Mouse (Mus musculus) CD8-positive naive resting alpha-beta T cell, adult 2 months (primary cell): Measurements from ENCODE around the gene Ric8b.
A peak's percentile ranks its signal among the peaks of the same experiment; 100 is the strongest.

Source experiments
- DNase-seq, 2 experiments: peaks; one replicate each; pipeline ENCODE4 v3.0.0; 2022; ENCODE audit warnings: low read depth in 2 of 2, low spot score in 2 of 2

Ric8b gene

DNA sequence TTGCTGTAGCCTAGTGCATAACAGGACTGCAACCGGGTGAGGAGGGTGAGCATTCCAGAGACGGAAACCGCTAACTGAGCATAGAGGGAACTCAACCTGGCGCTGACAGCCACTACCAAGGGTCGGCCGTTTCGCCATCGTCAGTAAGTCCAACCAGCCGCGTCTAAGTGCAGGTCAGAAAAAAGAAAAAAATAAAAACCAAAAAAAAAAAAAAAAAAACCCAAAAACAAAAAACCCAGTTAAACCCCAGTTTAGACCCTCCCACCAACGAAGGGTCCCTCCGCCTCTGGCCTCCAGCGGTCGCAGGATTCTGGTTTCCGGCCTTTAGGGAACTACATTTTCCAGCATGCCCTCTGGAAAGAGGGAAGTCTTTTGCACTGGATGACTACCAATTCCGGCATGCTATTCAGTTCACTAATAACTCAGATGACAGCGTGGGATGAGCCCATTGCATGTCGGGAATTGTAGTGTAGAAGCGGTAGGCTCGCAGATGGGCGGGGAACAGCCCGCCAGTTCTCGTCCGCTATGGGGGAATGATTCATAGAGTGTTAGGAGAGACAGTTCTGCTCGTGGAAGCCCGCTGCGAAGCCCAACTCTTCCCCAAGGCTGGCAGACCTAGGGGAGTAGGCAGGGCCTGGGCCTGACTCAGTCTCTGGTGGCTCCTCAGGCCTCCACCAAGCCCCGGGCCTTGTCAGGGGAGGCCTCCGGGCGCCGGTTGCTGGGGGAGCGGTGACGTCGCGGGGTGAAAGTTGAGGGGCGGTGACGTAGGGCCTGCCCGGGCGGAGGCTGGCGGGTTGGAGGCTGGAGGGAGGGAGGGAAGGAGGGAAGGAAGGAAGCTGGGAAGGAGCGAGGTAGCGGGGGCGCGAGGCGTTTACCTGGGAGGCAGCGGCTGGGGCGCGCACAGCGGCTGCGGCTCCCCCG, at the start of gene Ric8b:
Gene Ric8b (plus strand): TSS at position 807 of the 921 bp plus-strand sequence.
- peak; percentile 89 to 95 for DNase-seq

DNA sequence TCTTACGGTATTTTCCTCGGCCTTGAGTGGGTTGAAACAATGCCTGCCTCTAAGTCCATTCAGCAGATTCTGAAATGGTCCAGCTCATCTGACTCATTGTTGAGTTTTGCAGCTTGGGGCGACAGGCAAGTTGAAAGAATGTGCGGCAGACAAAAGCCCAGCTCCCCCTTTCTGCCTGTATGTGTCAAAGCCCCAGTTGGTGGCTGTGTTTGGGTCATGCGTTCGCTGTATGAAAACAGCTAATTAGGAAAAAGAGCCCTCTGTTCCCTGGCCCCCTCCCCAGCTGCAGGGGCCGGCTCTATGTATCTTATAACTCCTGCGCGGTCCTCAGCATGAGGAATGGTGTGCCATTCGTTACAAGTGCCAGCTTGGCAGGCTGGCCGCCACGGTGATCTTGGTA, 46.1 kb upstream of the Ric8b start:
- no peak for DNase-seq

DNA sequence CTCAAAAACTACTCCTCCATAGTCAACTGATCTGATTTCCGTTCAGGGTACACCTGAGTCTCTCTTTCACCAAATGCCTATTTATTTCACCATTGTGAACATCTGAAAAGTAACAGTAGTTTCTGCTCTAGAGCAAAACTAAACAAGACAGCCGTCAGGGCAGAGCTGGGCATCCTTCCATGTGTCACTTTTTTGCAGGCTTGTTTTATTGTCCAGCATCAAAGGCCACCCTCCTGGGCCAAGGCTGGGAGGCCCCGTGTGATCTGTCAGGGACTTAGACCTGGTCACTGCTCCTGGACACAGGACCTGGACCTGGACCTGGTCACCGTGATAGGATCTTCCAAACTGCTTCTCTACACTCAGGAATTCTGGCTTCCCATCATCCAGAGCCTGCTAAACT, 45.5 kb upstream of the Ric8b start:
- DNase-seq: no peak

DNA sequence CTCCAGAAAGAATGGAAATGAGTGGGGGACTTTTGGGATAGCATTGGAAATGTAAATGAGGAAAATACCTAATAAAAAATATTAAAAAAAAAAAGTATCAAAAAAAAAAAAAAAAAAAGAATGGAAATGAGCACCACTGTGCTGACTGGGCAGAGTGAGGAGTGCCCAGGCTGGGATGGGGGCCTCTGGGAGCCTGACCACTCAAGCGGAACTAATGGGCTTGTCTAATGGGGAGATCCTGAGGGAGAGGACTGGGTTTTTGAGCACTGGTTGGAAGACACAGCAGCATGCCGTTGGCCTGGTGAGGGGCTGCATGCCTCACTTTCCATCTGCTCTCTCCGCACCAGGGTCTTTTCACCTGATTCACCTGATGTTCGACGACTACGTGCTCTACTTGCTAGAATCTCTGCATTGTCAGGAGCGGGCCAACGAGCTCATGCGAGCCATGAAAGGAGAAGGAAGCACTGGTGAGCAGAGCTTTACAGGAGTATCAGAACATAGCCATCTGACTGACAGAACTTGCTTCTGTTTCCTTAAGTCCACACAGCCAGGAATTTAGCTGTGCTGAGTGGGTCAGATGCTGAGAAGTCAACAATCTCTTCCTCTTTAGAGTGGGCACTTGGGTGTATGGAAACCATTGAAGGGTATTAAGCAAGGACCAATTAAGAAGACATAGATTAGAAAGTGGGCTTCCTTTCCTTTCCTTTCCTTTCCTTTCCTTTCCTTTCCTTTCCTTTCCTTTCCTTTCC, 37.4 kb upstream of the Ric8b start:
- no peak for DNase-seq

DNA sequence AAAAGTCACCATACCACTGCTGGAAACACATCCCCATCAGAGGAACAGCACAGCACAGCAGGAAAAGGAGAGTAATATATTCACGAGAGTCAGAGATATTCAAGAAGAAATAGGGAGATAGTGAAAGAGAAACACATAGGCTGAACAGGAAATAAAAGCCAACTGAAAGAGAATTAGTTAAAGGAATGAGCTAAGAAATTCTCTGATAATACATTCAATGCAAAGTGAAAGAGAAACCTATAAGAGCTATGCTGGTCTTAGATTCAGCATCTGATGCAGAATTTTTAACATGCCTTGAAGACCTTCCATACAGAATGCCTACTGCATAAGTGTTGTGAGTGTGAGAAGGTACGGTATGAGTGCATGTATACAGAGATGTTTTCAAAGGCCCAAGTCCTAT, 34.9 kb upstream of the Ric8b start:
- no peak for DNase-seq

DNA sequence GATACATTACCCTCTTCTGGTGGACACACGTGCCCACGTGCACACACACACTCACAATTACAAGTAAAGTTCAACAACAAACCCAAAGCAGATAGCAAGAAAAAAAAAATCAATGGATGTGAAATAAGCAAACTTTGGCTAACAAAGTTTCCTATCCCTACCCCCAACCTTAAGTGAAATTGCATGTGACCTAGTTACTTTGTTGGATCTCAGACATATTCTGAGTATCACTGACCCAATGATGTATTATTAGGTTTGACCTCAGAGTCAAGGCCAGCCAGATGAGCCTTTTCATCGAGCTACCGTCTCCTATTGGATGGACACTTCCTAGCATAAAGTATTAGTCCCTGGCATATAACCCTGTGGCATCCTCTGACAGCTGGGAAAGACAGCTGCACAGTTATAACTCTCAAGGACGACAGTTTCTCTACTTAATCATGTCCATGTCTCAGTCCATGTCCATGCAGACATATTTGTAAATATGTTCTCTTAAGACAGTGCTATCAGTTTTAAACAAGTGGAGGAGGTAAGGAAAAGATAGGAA, 32.0 kb upstream of the Ric8b start:
- DNase-seq: no peak

- DNase-seq: no peak
These were observed 31.2 kb upstream of the Ric8b start for GRCm38 (mm10) chr10:84886221-84886627.

- no peak for DNase-seq
These were observed 30.6 kb upstream of the Ric8b start for GRCm38 (mm10) chr10:84886785-84887184.

DNA sequence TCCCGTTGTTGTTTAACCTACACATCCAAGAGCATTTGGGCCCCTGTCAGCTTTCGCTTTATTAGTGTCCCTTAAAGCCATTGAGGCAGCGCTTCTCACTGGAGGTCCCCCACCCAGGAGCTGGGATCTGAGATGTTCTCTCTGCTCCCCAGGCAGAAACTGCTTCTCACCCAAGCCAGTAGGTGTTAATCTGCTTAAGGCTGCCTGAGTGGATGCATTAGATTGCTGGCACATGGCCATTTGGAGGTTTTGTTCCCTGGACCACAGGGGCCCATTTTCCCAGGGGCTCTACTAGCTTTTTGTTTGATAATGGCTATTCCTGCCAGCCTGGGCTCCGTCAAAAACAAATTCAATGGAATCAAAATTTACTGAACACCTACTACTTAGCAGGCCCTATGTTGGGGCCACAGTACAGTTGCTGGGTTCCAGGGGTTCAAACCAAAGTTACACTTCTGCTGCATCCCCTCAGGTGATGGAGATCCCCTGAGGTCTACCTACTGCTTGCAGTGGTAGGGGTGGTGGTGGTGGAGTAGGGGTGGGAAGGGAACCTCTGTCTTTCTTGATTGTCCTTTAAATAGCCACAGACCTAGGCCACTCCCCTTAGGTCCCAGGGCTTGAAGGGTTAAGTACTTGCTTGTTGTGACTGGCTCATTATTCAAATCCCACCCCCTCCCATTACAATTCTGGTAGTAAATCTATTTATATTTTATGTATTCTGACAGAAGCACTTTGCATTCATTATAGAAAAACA, 28.1 kb upstream of the Ric8b start:
- no peak for DNase-seq

- no peak for DNase-seq
These were observed 21.5 kb upstream of the Ric8b start for GRCm38 (mm10) chr10:84895810-84896358.

DNA sequence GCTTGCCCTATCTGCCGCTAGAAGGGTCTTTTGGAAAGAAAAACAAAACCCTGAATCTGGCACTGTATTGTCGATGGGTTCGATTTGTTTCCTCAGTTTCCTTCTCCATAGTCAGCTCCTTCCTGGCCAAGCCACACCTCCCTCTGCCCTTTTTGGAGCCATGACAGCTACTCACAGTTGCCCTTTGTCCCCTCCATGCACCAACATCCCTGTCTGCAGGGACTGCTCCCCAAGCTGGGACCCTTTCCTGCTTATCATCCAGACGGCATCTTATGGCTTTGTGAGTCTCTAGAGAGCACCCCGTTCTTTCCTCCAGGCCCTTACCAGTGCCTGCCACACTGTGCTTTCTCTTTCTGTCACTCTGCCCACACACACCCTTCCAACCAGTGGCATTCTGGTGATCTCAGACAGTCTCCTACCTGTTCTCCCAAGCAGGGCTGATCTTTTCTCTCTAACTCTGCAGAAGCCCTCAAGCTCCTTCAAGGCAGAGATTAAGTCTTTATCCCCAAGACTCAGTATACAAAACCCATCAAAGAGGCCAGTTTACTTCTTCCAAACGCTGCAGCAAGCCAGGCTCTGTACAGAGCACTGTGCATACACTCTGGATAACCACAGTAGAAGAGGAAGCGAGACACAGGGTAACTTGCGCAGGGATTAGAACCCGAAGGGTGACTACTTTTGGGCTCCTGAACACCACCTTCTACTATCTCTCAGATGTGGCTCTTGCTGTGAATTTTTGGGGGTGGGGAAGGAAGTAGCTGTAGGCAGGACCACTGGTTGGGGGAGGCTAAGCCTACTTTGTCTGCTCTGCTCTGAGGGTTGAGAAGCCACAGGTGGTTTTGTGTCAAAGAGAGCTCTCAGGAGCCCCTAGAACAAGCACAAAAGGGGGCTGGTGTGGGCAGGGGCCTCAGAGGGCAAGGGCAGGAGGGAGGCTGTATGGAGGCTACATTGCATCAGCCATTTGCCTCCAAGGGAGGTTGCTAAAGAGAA, 20.2 kb upstream of the Ric8b start:
- peak; percentile 38 to 55 for DNase-seq

- DNase-seq: no peak
These were observed 19.1 kb upstream of the Ric8b start for GRCm38 (mm10) chr10:84898144-84898979.

GRCm38 (mm10) chr10:84901676-84902075, 15.7 kb upstream of the Ric8b start:
- no peak for DNase-seq

DNA sequence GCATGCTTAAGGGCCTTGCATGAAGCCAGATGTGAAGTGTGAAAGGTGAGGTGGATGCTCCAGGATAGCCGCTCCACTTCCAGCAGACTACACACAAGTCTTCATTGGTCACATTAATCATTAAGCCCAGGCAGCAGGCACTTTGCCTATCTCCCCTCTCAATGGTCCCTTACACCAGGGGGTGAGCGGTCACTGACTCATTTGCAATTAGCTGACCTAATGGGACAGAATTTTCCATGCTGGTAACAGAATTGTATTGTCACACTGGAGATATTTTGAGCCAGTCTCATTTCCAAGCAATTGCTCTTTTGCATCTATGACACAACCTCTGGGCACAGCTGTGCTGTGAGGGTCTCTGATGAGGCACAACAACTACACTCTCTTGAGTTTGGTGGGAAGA, 15.2 kb upstream of the Ric8b start:
- DNase-seq: no peak

DNA sequence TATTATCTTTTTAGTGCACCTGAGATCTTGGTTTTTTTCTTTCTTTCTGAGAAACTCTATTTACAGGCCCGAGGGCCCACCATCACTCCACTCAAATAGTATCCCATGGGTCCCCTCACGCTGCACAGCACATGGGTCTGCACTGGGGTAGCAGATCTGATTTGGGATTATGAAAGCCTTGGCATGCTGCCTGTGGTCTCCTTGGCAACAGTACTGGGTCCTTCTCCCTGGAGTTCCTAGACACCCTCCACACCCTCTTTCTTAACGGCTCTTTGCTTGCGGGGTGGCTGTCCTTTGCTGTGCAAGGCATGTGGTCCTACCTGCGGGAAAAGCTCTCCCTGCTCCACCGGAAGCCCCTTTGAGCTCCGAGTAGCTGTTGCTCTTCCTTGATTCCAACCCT, 14.1 kb upstream of the Ric8b start:
- no peak for DNase-seq

GRCm38 (mm10) chr10:84903742-84904141, 13.7 kb upstream of the Ric8b start:
- DNase-seq: peak in 1 of 2 experiments; percentile 32

GRCm38 (mm10) chr10:84906895-84907294, 10.5 kb upstream of the Ric8b start:
- no peak for DNase-seq

GRCm38 (mm10) chr10:84908006-84908405, 9.4 kb upstream of the Ric8b start:
- DNase-seq: no peak

- DNase-seq: no peak
These were observed 8.9 kb upstream of the Ric8b start for GRCm38 (mm10) chr10:84908471-84908870.
